Mouse (Mus musculus) left cerebral cortex, postnatal 10 days (tissue): Measurements from ENCODE around the gene Pth2r. TPM values are rescaled to one million over a fixed set of nuclear protein-coding genes. Genes with fewer than 3 reads are reported as not detected.

Experiments
- DNase-seq, 2 experiments: peaks; one replicate each; pipeline ENCODE4 v3.0.0; 2021 to 2022; ENCODE audit warnings: low spot score in 2 of 2, mixed read lengths in 1 of 2; ENCODE audit errors: extremely low spot score in 1 of 2
- intact Hi-C: fragments of 180-260 bp; cut with DNase I; formaldehyde crosslinking; loops from one replicate; pipeline ENCODE4 v1.15.1; 2025
- total RNA-seq, 2 experiments: library from RNA; stranded (reverse); gene quantifications; 2 replicates each; pipeline ENCODE4 v1.2.3; 2021

Pth2r gene
- 1 to 10 TPM; 3.3 to 4.4 TPM for total RNA-seq

- no peak for DNase-seq
- intact Hi-C loops, result loop anchor here (5.0 kb wide), 1 partner anchor 816 kb away; no protein-coding TSS in a partner anchor
These were observed at the start of gene Pth2r for GRCm38 (mm10) chr1:65281756-65282155. Gene Pth2r, plus strand, starts transcription at chr1:65282056.

GRCm38 (mm10) chr1:65237712-65238111, 44.1 kb upstream of the Pth2r start:
- intact Hi-C loops, result no loop called here
- no peak for DNase-seq

GRCm38 (mm10) chr1:65245637-65246036, 36.2 kb upstream of the Pth2r start:
- intact Hi-C loops, result no loop called here
- no peak for DNase-seq

- no peak for DNase-seq
- intact Hi-C loops, result loop anchor here (5.0 kb wide), 1 partner anchor 817 kb away; no protein-coding TSS in a partner anchor
These were observed 1.4 kb upstream of the Pth2r start for GRCm38 (mm10) chr1:65280461-65280860.

GRCm38 (mm10) chr1:65282766-65283165, 910 bp downstream of the Pth2r start:
- intact Hi-C loops, result loop anchor here (5.0 kb wide), 1 partner anchor 815 kb away; no protein-coding TSS in a partner anchor
- DNase-seq, result peak; percentile 43 to 50

- intact Hi-C loops, result no loop called here
- DNase-seq, result no peak
These were observed 26.6 kb downstream of the Pth2r start for GRCm38 (mm10) chr1:65308476-65308875.

GRCm38 (mm10) chr1:65311214-65311933, 29.5 kb downstream of the Pth2r start:
- intact Hi-C loops, result loop anchor here (10.0 kb wide), 1 partner anchor 343 kb away; no protein-coding TSS in a partner anchor
- peak in 1 of 2 experiments; percentile 30 for DNase-seq

- intact Hi-C loops, result loop anchor here (2.0 to 10.0 kb wide), 2 partner anchors 343 to 785 kb away; no protein-coding TSS in a partner anchor
- peak; percentile 33 to 63 for DNase-seq
These were observed 30.3 kb downstream of the Pth2r start for GRCm38 (mm10) chr1:65312118-65312517.

- no peak for DNase-seq
- intact Hi-C loops, result loop anchor here (2.0 to 10.0 kb wide), 2 partner anchors 342 to 784 kb away; no protein-coding TSS in a partner anchor
These were observed 31.0 kb downstream of the Pth2r start for GRCm38 (mm10) chr1:65312896-65313295.

- intact Hi-C loops, result loop anchor here (10.0 kb wide), 1 partner anchor 340 kb away; no protein-coding TSS in a partner anchor
- no peak for DNase-seq
These were observed 32.5 kb downstream of the Pth2r start for GRCm38 (mm10) chr1:65314054-65315021.

GRCm38 (mm10) chr1:65315022-65315407, 33.2 kb downstream of the Pth2r start:
- intact Hi-C loops, result loop anchor here (10.0 kb wide), 1 partner anchor 340 kb away; no protein-coding TSS in a partner anchor
- no peak for DNase-seq

GRCm38 (mm10) chr1:65334026-65334425, 52.2 kb downstream of the Pth2r start:
- intact Hi-C loops, result loop anchor here (10.0 kb wide), 2 partner anchors 121 to 201 kb away; no protein-coding TSS in a partner anchor
- DNase-seq, result peak in 1 of 2 experiments; percentile 57

GRCm38 (mm10) chr1:65337768-65338167, 55.9 kb downstream of the Pth2r start:
- intact Hi-C loops, result loop anchor here (10.0 kb wide), 2 partner anchors 117 to 197 kb away; no protein-coding TSS in a partner anchor
- DNase-seq, result no peak

- DNase-seq, result no peak
- intact Hi-C loops, result no loop called here
These were observed 58.4 kb downstream of the Pth2r start for GRCm38 (mm10) chr1:65340240-65340639.

- no peak for DNase-seq
- intact Hi-C loops, result no loop called here
These were observed 71.1 kb downstream of the Pth2r start for GRCm38 (mm10) chr1:65352979-65353378.

- intact Hi-C loops, result no loop called here
- no peak for DNase-seq
These were observed 72.3 kb downstream of the Pth2r start for GRCm38 (mm10) chr1:65354153-65354552.

GRCm38 (mm10) chr1:65388328-65388727, 106.5 kb downstream of the Pth2r start:
- intact Hi-C loops, result no loop called here
- DNase-seq, result peak; percentile 1 to 26

GRCm38 (mm10) chr1:65389621-65390020, 107.8 kb downstream of the Pth2r start:
- intact Hi-C loops, result no loop called here

GRCm38 (mm10) chr1:65407441-65407840, 125.6 kb downstream of the Pth2r start:
- intact Hi-C loops, result no loop called here
- no peak for DNase-seq

More at GRCm38 (mm10) chr1:65389621-65390020, 107.8 kb downstream of the Pth2r start:
- DNase-seq, result no peak
